Mouse (Mus musculus) embryonic fibroblast, embryonic 13.5 days (primary cell): ENCODE results near the gene Il12a.

Source experiments
- CTCF ChIP-seq: IDR thresholded peaks from 2 replicates; pipeline ENCODE4 v1.5.1; 2011; ENCODE audit warnings: mild to moderate bottlenecking, control low read depth, low read length, moderate library complexity, borderline replicate concordance; ENCODE audit not compliant: insufficient read depth
- POLR2A ChIP-seq: IDR thresholded peaks from 2 replicates; pipeline ENCODE4 v1.6.1; 2011; ENCODE audit warnings: low read depth, mild to moderate bottlenecking, control low read depth, low read length, moderate library complexity

DNA sequence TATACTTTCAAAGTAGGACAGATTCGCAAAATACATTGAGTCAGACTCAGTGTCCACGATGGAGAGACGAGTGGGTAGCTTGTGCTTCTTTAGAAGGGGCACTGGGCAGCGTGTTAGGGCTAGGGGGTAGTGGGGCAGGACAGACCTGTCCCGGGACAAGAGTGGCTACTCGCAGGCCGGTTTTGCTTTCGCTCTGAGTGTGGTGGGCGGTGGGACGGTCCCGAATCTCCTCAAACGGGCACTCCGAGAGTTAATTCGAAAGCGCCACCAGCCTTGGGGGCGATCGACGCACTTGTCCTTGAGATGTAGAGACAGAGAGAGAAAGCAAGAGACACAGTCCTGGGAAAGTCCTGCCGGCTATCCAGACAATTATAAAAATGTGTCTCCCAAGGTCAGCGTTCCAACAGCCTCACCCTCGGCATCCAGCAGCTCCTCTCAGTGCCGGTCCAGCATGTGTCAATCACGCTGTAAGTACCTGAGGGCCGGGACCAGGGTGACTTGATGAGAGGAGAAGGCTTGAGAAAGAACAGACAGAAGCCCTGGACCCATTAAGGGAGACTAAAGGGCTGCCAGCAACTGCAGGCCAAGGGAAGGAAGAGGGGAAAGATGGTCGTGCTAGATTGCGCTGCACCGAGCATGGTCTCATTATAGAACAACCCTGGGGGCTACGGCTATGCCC is 795 bp downstream of the Il12a start:
- TF ChIP-seq POLR2A (no peak), CTCF (no peak)
